Mouse (Mus musculus): ENCODE data around the gene Rexo4. TPM values are rescaled to one million over a fixed set of nuclear protein-coding genes. Genes with fewer than 3 reads are reported as not detected.

Gene Rexo4
- polyA plus RNA-seq, 1 experiment from 2014 or later: 47.7 TPM

DNA sequence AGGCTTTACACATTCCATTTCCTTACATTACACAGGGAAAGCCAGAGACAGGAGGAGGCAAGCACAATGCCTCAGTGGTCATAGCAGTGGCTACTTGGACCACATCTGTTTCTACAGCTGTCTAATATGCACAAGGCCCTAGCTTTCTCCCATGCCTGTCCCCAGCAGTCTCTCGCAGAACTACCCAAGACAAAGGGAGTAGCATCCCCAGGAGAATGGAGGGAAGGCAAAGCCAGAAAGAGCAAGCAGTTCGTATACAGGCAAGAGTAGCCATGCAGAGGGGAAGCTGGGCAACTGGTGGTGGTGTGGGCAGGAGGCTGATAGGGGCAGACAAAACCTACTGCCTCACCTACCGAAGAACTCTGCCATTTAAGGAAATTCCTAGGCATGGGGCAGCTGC is 57.8 kb downstream of the Rexo4 start:
- no peak overlapping the region for H3K9ac ChIP-seq (ENCODE audit: low read depth, low read length)
- WGBS: 84% methylated on average over 3 of the region's 3 CpGs
- ATAC-seq: no peak
- no peaks in the 10 kb centered on the region for H3K27me3 ChIP-seq (replicated peaks; ENCODE audit: control insufficient read depth, insufficient read depth, low read length)
- no peaks in the 10 kb centered on the region for H3K9me3 ChIP-seq (ENCODE audit: control insufficient read depth, low read length)
- peaks cover 17% of the 10 kb centered on the region for H3K36me3 ChIP-seq (ENCODE audit: control insufficient read depth, insufficient read depth, low read length)
- no peak overlapping the region for H3K27ac ChIP-seq (ENCODE audit: low read length)
- H3K4me3 ChIP-seq (ENCODE audit: low read length): no peak overlapping the region
- H3K4me1 ChIP-seq (ENCODE audit: control insufficient read depth, insufficient read depth, low read length): peaks cover 24% of the 10 kb centered on the region
- H3K4me2 ChIP-seq (ENCODE audit: low read depth, low read length): no peak overlapping the region

DNA sequence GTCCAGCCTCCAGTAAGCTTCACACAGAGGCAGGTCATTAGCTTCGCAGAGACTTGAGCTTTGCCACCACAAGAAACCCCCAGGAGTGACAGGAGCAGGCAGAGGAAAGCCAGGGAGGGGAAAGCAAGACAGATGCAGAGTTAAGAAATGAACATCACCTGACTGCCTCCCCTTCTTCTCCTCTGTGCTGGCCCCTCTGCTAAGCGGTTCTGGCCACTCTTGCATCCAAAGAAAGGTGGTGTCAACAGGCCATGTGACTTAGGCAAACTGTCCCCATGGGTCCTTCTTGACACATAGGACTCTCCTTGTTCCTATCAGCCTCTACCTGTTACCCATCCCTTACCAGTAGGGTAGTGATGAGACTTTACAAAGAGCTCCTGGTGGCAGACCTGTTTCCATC is 58.2 kb downstream of the Rexo4 start:
- no peak for ATAC-seq
- Histone ChIP-seq H3K4me2 (ENCODE audit: low read depth, low read length) (no peak overlapping the region), H3K27ac (ENCODE audit: low read length) (no peak overlapping the region), H3K4me1 (ENCODE audit: control insufficient read depth, insufficient read depth, low read length) (peaks cover 29% of the 10 kb centered on the region), H3K27me3 (replicated peaks; ENCODE audit: control insufficient read depth, insufficient read depth, low read length) (no peaks in the 10 kb centered on the region), H3K9me3 (ENCODE audit: control insufficient read depth, low read length) (no peaks in the 10 kb centered on the region), H3K36me3 (ENCODE audit: control insufficient read depth, insufficient read depth, low read length) (peaks cover 17% of the 10 kb centered on the region), H3K4me3 (ENCODE audit: low read length) (no peak overlapping the region), H3K9ac (ENCODE audit: low read depth, low read length) (peak overlapping the region; percentile 9; the same call in 1 of the 2 replicates)
- 90% methylated on average over 2 of the region's 2 CpGs for WGBS

Other genes starting within 250 kb of the Rexo4 start
- gene Abo, start 99.4 kb downstream of the Rexo4 start, polyA plus RNA-seq (2015; fragmentation: Nextera tagmentation; extraction: Ambion mirVana): 0.21 TPM in 1 of 2 replicates, not detected in the other
- gene Surf6, start 61.5 kb downstream of the Rexo4 start, polyA plus RNA-seq (2015; fragmentation: Nextera tagmentation; extraction: Ambion mirVana): 21.0 and 23.3 TPM in 2 replicates
- 36.1 and 39.4 TPM in 2 replicates for gene Med22, start 53.7 kb downstream of the Rexo4 start, polyA plus RNA-seq (2015; fragmentation: Nextera tagmentation; extraction: Ambion mirVana)
- 575 and 620 TPM in 2 replicates for gene Rpl7a, start 53.6 kb downstream of the Rexo4 start, polyA plus RNA-seq (2015; fragmentation: Nextera tagmentation; extraction: Ambion mirVana)
- gene Surf2, start 48.0 kb downstream of the Rexo4 start, polyA plus RNA-seq (2015; fragmentation: Nextera tagmentation; extraction: Ambion mirVana): 41.9 and 45.9 TPM in 2 replicates
- gene Surf1, start 47.9 kb downstream of the Rexo4 start, polyA plus RNA-seq (2015; fragmentation: Nextera tagmentation; extraction: Ambion mirVana): 76.1 and 83.5 TPM in 2 replicates
- 269 and 299 TPM in 2 replicates for gene Surf4, start 30.5 kb downstream of the Rexo4 start, polyA plus RNA-seq (2015; fragmentation: Nextera tagmentation; extraction: Ambion mirVana)
- 0.06 TPM in 1 of 2 replicates, not detected in the other for gene Stkld1, start 30.3 kb downstream of the Rexo4 start, polyA plus RNA-seq (2015; fragmentation: Nextera tagmentation; extraction: Ambion mirVana)
- gene Adamts13, start 9.0 kb upstream of the Rexo4 start, polyA plus RNA-seq (2015; fragmentation: Nextera tagmentation; extraction: Ambion mirVana): 0.33 and 0.34 TPM in 2 replicates
- 52.9 and 54.3 TPM in 2 replicates for gene Cacfd1, start 45.5 kb upstream of the Rexo4 start, polyA plus RNA-seq (2015; fragmentation: Nextera tagmentation; extraction: Ambion mirVana)
- 0.84 and 1.0 TPM in 2 replicates for gene Slc2a6, start 63.6 kb upstream of the Rexo4 start, polyA plus RNA-seq (2015; fragmentation: Nextera tagmentation; extraction: Ambion mirVana)
- gene Mymk, start 107.8 kb upstream of the Rexo4 start, polyA plus RNA-seq (2015; fragmentation: Nextera tagmentation; extraction: Ambion mirVana): 0.12 and 0.22 TPM in 2 replicates
- 1.7 and 2.1 TPM in 2 replicates for gene Adamtsl2, start 115.0 kb upstream of the Rexo4 start, polyA plus RNA-seq (2015; fragmentation: Nextera tagmentation; extraction: Ambion mirVana)
- gene Fam163b, start 178.1 kb upstream of the Rexo4 start, polyA plus RNA-seq (2015; fragmentation: Nextera tagmentation; extraction: Ambion mirVana): 0.11 and 0.16 TPM in 2 replicates
- gene Dbh, start 200.8 kb upstream of the Rexo4 start, polyA plus RNA-seq (2015; fragmentation: Nextera tagmentation; extraction: Ambion mirVana): 1.0 and 1.4 TPM in 2 replicates

Data from intestine, embryonic 16.5 days (tissue).